Mouse (Mus musculus) lung, adult 2 months (tissue): ENCODE measurements around the gene Csf1.

Experiments
- CTCF ChIP-seq: fragments of 200-500 bp; IDR thresholded peaks from 2 replicates; pipeline ENCODE4 v1.5.1; 2011; ENCODE audit warnings: mild to moderate bottlenecking, low read length, control low read depth; ENCODE audit not compliant: insufficient read depth
- POLR2A ChIP-seq: fragments of 200-500 bp; IDR thresholded peaks from 2 replicates; pipeline ENCODE4 v1.6.1; 2011; ENCODE audit warnings: low read depth, mild to moderate bottlenecking, control low read depth, low read length, borderline replicate concordance; ENCODE audit errors: extremely low read depth

- TF ChIP-seq POLR2A, result no peak
- TF ChIP-seq CTCF, result no peak
Observed at GRCm38 (mm10) chr3:107769692-107770091, 9.4 kb upstream of the Csf1 start.
